Mouse (Mus musculus) limb, embryonic 14.5 days (tissue): Measurements from ENCODE around the gene Alcam. TPM values are rescaled to one million over a fixed set of nuclear protein-coding genes. Genes with fewer than 3 reads are reported as not detected.

Source experiments
- ATAC-seq: fragments of 200-750 bp; cut with Nextera tagmentation; 2 replicates; pipeline ENCODE4 v1.8.0; 2017; ENCODE audit warnings: low read depth, moderate number of reproducible peaks, moderate TSS enrichment; ENCODE audit not compliant: low FRiP score
- DNase-seq: peaks from one replicate; pipeline ENCODE4 v3.0.0-alpha.2; 2015; ENCODE audit warnings: low spot score
- H3K27ac ChIP-seq: fragments of 300-500 bp; sonication (generic); replicated peaks from 2 replicates; pipeline ENCODE4 v1.5.1; 2014; ENCODE audit warnings: low read depth, mild to moderate bottlenecking, low read length, moderate library complexity, mixed read lengths
- H3K27me3 ChIP-seq: fragments of 300-500 bp; sonication (generic); 2 replicates; pipeline ENCODE4 v1.6.1; 2014; ENCODE audit warnings: low read length, mixed read lengths; ENCODE audit not compliant: control insufficient read depth, insufficient read depth
- H3K36me3 ChIP-seq: fragments of 300-500 bp; sonication (generic); 2 replicates; pipeline ENCODE4 v1.6.1; 2014; ENCODE audit warnings: mild to moderate bottlenecking, low read length, moderate library complexity, mixed read lengths; ENCODE audit not compliant: control insufficient read depth, insufficient read depth
- H3K4me1 ChIP-seq: fragments of 300-500 bp; sonication (generic); 2 replicates; pipeline ENCODE4 v1.6.1; 2014; ENCODE audit warnings: antibody characterized with exemption, low read length, mixed read lengths; ENCODE audit not compliant: control insufficient read depth, insufficient read depth
- H3K4me2 ChIP-seq: fragments of 300-500 bp; sonication (generic); replicated peaks from 2 replicates; pipeline ENCODE4 v1.6.1; 2014; ENCODE audit warnings: low read depth, mild to moderate bottlenecking, low read length, moderate library complexity; ENCODE audit not compliant: severe bottlenecking
- H3K4me3 ChIP-seq: fragments of 300-500 bp; sonication (generic); replicated peaks from 2 replicates; pipeline ENCODE4 v1.5.1; 2014; ENCODE audit warnings: low read length
- H3K9ac ChIP-seq: fragments of 300-500 bp; sonication (generic); 2 replicates; pipeline ENCODE4 v1.6.1; 2014; ENCODE audit warnings: mild to moderate bottlenecking, low read depth, low read length, moderate library complexity; ENCODE audit not compliant: severe bottlenecking
- H3K9me3 ChIP-seq: fragments of 300-500 bp; sonication (generic); 2 replicates; pipeline ENCODE4 v1.6.1; 2016; ENCODE audit warnings: low read length; ENCODE audit not compliant: control insufficient read depth
- POLR2A ChIP-seq: fragments of 200-500 bp; IDR thresholded peaks from 2 replicates; pipeline ENCODE4 v1.8.0; 2012; ENCODE audit warnings: inconsistent platforms, mild to moderate bottlenecking, moderate library complexity, borderline replicate concordance; ENCODE audit not compliant: insufficient read depth, insufficient read length; ENCODE audit errors: extremely low read depth
- WGBS: fragments of 180-500 bp; shearing (Covaris S2); extraction: QIAGEN DNeasy Blood & Tissue Kit; methylation state at CpG from one replicate; pipeline ENCODE4 v1.1.7; 2014; 5-methylcytosine and 5-hydroxymethylcytosine counted together
- polyA plus RNA-seq, 2 experiments: library from polyadenylated mRNA; depleted of rRNA in 1 of 2; stranded (reverse) in 1 of 2; unstranded in 1 of 2; fragments of >200 nt; fragmentation: Nextera tagmentation in 1 of 2; extraction: Ambion mirVana in 1 of 2; gene quantifications; 2 replicates each; pipeline versions ENCODE4 v1.2.1 to v1.2.3; 2012 to 2014

The Alcam gene
- polyA plus RNA-seq, 2 experiments, result 52.2 to 56.0 TPM

DNA sequence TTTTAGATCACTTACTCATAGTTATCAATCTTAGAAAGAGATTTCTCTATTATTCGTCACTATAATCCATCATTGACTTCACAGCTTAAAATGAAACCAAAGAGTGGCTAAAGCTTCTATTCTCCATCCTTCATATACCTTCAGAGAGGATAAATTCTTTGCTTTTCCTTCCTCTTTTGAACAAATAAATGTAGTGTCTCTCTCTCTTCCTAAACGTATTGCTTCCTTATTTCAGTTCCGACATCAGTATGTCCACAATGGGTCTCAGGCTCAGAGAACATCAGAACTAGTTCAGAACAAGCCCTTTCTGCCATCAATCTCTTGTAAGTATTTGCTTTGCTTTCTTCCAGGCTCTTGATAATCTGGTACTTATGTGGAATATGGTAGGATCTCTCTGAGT lies 40.2 kb downstream of the Alcam start:
- H3K4me2 ChIP-seq, result no peak overlapping the region
- WGBS, result 90% methylated on average over 3 of the region's 3 CpGs

DNA sequence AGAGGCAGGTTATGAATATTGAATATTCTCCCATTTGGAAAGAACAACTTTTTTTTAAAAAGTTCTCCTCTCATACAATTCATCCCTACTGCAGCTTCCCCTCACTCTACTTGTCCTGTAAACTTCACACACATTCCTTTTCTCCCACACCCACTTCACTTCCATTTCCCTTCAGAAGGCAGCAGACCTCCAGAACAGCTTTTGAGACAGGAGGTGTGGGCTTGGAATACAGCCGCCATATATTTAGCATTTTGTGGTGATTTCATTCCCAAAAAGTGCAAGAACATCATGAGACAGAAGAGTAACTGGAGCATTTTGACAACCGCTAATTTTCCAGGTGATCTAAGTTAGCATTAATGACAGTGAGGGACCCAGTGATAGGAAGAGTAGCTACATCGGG lies 47.8 kb downstream of the Alcam start:
- Histone ChIP-seq H3K4me3 (no peak overlapping the region), H3K9ac (no peak overlapping the region), H3K4me2 (no peak overlapping the region), H3K36me3 (no peaks in the 10 kb centered on the region), H3K27ac (no peak overlapping the region), H3K9me3 (no peaks in the 10 kb centered on the region), H3K27me3 (no peaks in the 10 kb centered on the region), H3K4me1 (no peaks in the 10 kb centered on the region)
- 98% methylated on average over 3 of the region's 3 CpGs for WGBS
- no peak for TF ChIP-seq POLR2A
- DNase-seq (no peak), ATAC-seq (no peak)

More for the DNA sequence above, 40.2 kb downstream of the Alcam start:
- H3K36me3 ChIP-seq, result no peaks in the 10 kb centered on the region
- no peak overlapping the region for H3K9ac ChIP-seq
- DNase-seq, result no peak
- H3K9me3 ChIP-seq, result no peaks in the 10 kb centered on the region
- H3K4me3 ChIP-seq, result no peak overlapping the region
- ATAC-seq, result no peak
- no peak for TF ChIP-seq POLR2A
- H3K27ac ChIP-seq, result no peak overlapping the region
- no peaks in the 10 kb centered on the region for H3K4me1 ChIP-seq
- H3K27me3 ChIP-seq, result no peaks in the 10 kb centered on the region

DNA sequence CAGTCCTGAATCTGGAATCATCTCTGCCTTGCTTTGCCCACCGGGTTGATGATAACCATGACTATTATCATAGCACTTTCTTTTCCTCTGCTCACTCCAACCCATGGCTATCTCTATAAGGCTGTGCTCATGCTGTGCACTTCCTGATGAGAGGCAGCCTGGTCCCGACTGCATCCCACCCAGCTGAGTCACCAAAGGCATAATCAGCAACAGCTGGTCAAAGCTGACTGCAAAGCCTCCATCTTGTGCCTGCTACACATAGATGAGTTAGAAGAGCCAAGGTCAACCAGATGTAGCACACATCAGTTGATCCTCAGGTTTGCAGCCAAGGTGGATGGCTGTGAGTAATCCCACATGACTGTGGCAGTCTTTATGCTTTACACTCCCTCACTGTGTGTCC lies 48.6 kb downstream of the Alcam start:
- TF ChIP-seq POLR2A, result no peak
- Histone ChIP-seq H3K36me3 (no peaks in the 10 kb centered on the region), H3K4me3 (no peak overlapping the region), H3K9me3 (no peaks in the 10 kb centered on the region), H3K4me2 (no peak overlapping the region), H3K27ac (no peak overlapping the region), H3K27me3 (no peaks in the 10 kb centered on the region), H3K9ac (no peak overlapping the region), H3K4me1 (no peaks in the 10 kb centered on the region)
- DNase-seq (no peak), ATAC-seq (no peak)
- WGBS, result 61% methylated on average over 2 of the region's 2 CpGs

DNA sequence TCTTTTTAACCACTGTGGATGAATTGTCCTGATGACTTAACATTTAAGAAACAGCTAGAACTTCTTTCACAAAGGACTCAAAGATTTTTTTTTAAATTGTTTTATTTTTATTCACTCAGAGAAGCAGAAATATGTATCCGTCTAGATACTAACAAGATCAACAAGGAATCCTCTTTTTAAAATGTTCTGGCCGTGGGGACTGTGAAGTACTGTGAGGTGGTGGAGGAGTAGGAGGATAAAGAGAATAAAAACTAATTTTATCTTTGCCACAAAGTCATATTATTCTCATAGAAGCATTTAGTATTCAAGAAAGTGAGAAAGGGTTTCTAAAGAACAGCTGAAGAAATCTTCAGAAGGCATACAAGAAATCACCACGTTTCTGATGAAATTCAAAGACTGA lies 54.8 kb downstream of the Alcam start:
- Histone ChIP-seq H3K4me3 (no peak overlapping the region), H3K9me3 (no peaks in the 10 kb centered on the region), H3K27ac (no peak overlapping the region), H3K9ac (no peak overlapping the region), H3K4me2 (no peak overlapping the region), H3K27me3 (no peaks in the 10 kb centered on the region), H3K4me1 (no peaks in the 10 kb centered on the region), H3K36me3 (no peaks in the 10 kb centered on the region)
- no peak for TF ChIP-seq POLR2A
- WGBS, result 89% methylated on average over 3 of the region's 3 CpGs
- DNase-seq (no peak), ATAC-seq (no peak)

DNA sequence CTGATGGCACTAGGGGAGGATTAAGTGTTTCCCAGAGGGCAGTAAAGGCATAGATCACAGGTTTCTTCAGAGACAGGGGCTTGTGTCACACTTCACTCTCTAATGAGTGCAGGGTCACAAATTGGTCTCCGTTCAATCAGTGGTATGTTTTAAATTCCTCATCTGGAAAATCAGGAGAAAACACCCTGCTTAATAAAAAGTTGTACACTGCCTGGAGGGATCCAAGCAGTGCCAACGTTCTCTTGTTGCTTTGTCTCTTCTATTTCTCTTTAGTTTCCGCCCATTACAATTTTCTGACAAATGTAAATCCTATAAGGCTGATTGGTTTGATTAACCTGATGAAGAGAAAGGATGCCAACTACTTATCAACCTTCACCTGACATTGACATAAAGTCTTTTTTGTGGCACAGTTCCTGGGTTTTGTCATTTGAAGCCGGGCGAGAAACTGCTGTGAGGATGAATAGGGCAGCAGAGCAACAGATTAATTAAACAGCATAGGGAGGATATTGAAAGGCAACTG lies 67.0 kb downstream of the Alcam start:
- no peak for ATAC-seq
- no peaks in the 10 kb centered on the region for H3K27me3 ChIP-seq
- H3K36me3 ChIP-seq, result no peaks in the 10 kb centered on the region
- H3K4me3 ChIP-seq, result no peak overlapping the region
- 53% methylated on average over 5 of the region's 5 CpGs for WGBS
- no peak overlapping the region for H3K27ac ChIP-seq
- no peaks in the 10 kb centered on the region for H3K9me3 ChIP-seq
- no peak for TF ChIP-seq POLR2A
- no peak overlapping the region for H3K9ac ChIP-seq
- DNase-seq, result no peak
- no peak overlapping the region for H3K4me2 ChIP-seq
- H3K4me1 ChIP-seq, result 0 out of 2 replicates have a peak, but pooled peaks cover 3% of the 10 kb centered on the region
